Mouse (Mus musculus) naive thymus-derived CD4-positive, alpha-beta T cell, adult 2 months (primary cell): ENCODE measurements at regions not wholly inside any gene's neighbourhood (a gene's known extent, or its start where the extent isn't known, plus 50 kb on each side); places are given as distances from the start of the nearest gene placed in this dataset.
"Not testable (repeated sequence)": the region's sequence is repeated elsewhere in the genome, so short reads cannot be mapped to it uniquely, and the experiment has no call there.

ENCODE experiments used
- DNase-seq: peaks from one replicate; pipeline ENCODE4 v3.0.0-alpha.2; 2011; ENCODE audit warnings: low read depth

- not testable (repeated sequence) for DNase-seq
Observed at GRCm38 (mm10) chr7:106616932-106617331, 63.5 kb downstream of the Olfr693 start.

DNA sequence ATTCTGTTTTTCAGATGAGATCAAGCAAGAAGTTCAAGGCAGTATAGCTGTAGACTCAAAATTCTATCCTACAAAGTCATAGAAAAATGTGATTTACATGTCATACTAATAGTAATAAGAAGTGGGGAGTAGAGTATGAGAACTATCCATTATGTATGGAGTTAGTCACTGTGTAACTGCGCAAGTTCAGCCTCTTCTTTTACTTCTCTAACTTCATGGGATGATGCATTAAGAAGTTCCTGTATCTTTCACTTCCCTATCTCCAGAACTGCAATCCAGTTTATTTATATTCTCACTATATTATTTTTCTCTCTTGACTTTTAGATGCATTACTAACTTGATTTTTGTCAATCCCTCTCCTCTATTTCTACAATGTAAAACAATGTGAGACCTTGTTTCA, 67.7 kb downstream of the Olfr693 start:
- no peak for DNase-seq

GRCm38 (mm10) chr7:106580424-106580823, 100.0 kb downstream of the Olfr693 start:
- no peak for DNase-seq

DNA sequence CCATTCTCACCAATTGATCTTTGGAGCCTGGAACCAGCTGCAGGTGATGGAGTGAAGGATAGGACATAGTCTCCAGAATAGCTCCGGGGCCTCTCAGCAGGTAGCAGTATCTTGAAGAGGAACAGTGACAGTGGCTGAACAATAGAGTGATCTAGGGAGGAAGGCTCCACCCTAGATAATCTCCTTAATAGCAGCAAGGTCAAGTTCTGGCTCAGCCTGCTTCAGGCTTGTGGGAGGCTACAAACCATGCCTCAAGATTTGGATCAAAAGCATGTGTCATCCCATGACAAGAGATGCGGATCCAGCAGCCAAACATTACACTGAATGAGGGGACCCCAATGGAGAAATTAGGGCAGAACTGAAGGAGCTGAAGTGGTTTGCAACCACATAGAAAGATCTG, 112.1 kb downstream of the Olfr693 start:
- DNase-seq, result not testable (repeated sequence)

- peak; percentile 81 for DNase-seq
Observed at GRCm38 (mm10) chr7:106550881-106551575, 129.4 kb downstream of the Olfr693 start.

- peak; percentile 22 for DNase-seq
Observed at GRCm38 (mm10) chr7:106529433-106530102, 150.8 kb downstream of the Olfr693 start.

DNA sequence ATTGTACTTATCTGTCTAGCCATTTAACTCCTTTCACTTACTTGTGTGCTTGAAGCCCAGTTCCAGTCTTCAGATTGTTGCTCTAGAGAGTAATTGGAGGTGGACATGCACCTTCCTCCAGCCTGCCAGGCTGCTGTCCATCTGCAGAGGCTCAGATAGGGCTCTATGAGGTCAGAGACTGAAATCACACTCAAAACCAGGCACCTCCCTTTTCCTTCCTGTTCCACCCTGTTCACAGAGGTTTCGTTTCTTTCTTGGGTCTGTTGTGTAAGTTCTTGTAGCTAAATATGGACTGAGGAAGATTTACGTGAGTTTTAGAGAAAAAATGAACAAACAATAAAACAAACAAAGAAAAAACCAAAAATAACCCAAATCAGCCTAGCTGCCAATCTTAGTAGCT, 151.4 kb downstream of the Olfr693 start:
- DNase-seq, result peak; percentile 69

- no peak for DNase-seq
Observed at GRCm38 (mm10) chr7:106494851-106495250, 185.5 kb downstream of the Olfr693 start.
